Mouse (Mus musculus) urinary bladder, adult 18-20 months (tissue): Measurements from ENCODE around the gene Atxn7l1.

Experiments
- DNase-seq, 2 experiments: peaks; one replicate each; pipeline ENCODE4 v3.0.0; 2022; ENCODE audit warnings: low spot score in 2 of 2, mixed read lengths in 2 of 2

The Atxn7l1 gene

GRCm38 (mm10) chr12:33147497-33148267 is at the start of gene Atxn7l1:
Atxn7l1 (plus strand) TSS chr12:33147693.
- DNase-seq = peak; percentile 80 to 85

- no peak for DNase-seq
Observed at GRCm38 (mm10) chr12:33101627-33102026, 45.9 kb upstream of the Atxn7l1 start.

GRCm38 (mm10) chr12:33102342-33103115 is 45.0 kb upstream of the Atxn7l1 start:
- no peak for DNase-seq

GRCm38 (mm10) chr12:33105724-33106123 is 41.8 kb upstream of the Atxn7l1 start:
- no peak for DNase-seq

- no peak for DNase-seq
Observed at GRCm38 (mm10) chr12:33106438-33107167, 40.9 kb upstream of the Atxn7l1 start.

DNA sequence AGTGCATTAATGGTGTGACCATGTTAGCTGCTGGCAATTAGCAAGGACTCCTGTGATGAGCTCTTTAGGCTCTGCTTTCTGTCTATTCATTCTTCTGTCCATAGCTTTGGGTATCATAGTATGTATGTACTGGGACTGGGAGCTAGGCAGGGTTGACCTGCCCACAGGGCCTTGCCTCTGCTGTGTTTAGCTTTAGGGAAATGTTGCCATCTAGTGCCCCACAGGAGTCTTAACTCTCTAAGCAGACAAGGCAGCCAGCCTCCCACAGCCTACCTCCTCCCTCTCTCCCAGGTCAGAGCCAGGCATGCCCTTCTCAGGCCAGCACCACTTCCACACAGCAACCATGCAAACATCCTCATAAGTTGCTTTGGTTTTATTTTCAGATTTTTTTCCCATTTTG is 38.0 kb upstream of the Atxn7l1 start:
- peak; percentile 11 to 24 for DNase-seq

DNA sequence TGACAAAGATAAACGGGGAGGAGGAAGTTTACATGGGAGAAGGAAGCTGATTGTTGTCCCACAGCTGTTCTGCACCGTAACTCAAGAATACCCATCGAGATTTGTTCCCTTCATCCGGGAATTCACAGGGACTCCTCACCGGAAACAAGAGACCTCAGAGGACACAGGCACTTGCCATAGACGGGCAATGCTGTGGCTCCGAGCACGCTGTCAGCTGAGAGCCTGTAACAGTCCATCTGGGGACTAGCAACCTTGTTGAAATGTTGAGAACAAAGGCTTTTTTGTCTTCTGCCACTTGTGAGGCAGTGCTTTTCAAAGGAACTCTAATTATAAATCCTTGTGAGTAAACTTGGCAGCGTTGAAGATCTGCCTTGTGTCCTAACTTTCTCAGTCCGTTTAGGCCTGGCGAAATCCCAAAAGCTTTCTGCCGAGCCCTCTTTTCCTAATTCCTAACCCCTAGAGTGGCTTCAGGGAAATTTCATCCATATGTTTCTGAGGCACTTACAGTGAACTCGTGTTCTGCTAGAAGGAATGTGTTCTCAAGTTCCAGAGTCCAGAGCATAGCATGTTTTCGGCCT is 36.5 kb upstream of the Atxn7l1 start:
- DNase-seq = no peak

DNA sequence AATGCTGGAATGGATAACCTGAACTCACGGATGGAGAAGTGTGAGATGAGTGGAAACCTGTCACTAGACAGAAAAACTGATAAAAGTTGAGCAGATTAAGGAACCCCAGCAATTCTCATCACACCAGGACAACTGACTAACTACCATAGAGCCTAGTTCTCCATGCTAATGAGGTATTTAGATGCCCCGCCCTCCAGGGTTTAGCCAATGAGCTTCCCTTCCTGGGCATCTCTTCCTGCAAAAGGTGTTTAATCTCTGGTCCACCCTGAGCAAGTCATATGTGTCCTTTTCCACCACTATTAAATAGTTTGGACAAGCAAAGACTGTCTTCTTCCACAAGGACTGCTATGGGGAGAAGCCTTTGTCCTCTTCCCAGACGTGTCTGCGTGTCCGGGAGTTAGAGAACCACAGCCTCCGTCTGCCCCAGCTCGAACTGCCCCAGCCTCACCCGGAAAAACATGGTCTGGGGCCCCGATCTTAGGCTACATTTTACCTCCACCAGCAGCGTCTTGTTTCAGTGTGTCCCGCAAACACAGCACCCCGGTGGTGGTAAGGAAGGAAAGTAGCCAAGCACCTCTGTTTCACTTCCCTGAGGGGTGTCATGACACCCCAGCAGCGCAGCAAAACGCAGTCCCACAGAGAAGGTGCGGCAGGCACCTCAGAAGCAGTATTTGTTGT is 28.7 kb upstream of the Atxn7l1 start:
- peak in 1 of 2 experiments; percentile 9 for DNase-seq

DNA sequence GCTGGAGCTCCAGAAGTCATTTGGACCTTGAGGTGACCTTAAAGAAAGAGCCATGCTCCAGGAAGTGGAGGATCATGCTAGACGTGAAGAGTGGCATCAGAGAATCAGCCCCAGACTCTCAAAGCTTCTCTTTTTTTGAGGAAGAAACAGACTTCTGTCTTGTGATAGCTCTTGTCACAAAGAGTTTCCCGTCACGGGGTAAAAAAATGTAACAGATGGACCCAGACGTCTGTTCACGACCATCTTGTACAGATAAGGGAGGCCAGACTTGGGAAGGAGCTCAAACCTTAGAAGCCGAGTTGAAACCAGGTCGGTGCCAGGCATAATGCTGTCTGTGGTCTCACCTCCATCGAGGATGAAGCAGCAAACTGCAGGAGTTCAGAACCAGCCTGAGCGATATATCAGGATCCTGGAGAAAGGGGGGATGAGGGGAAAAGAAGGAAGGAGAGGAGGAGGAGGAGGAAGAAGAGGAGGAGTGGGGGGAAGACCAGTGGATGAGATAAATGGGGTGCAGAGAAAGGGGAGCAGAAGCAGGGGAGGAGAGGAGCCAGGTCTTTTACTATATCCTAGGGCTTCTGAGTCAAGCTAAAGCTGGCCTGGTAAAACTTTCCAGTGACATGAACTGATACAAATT is 21.8 kb upstream of the Atxn7l1 start:
- DNase-seq = no peak

- no peak for DNase-seq
Observed at GRCm38 (mm10) chr12:33126243-33126642, 21.2 kb upstream of the Atxn7l1 start.

DNA sequence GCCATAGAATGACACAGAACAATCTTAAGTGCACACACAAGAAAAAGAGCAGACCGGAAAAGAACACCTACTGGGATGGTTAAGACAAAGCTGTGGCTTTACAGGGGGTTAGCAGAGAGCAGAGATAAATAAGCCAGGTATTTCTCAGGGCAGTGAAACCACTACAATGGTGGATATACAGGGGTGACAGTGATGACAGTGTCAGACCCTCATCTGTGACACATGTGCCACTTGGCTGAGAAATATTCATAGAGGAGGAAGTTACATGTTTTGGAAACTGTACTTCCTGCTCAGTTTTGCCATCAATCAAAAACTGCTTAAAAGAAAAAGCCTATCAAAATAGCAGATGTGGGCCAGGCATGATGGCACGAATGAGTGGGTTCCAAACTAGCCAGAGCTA is 19.4 kb upstream of the Atxn7l1 start:
- no peak for DNase-seq

DNA sequence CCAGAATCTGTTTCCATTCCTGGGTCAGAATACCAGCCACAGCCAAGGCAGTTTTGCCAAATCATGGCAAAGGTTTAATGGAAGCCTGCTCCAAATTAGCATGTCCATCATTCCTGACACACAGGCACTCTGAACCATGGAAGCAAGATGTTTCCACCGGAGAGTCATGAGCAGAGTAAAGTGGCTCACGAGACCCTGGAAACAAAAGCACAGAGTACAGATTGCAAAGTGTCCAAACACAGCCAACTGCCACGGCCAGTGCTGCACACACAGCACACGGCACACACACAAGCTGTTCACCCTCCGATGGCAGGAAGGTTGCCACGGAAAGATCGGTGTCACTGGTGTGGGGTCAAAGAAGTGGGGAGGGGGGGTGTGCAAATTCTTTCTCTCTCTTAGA is 18.8 kb upstream of the Atxn7l1 start:
- no peak for DNase-seq

- DNase-seq = no peak
Observed at GRCm38 (mm10) chr12:33129410-33129809, 18.1 kb upstream of the Atxn7l1 start.

DNA sequence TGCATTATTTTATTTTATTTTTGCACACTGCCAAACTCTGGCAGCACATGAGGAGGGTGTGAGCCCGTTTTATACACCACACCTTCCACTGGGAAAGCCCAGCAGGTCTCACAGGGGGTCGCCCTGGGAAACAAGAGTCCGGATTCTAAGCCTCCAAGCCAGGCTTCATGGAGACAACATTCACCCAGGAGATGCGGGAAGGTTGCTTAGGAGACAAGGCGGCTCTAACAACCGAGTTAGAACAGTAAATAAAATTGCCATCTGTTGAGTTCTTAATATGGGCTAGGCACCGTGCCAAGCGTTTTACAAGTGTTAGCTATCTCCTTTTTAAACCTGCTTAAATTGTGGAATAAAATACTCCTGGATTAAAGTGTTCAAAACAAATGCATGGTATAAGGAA is 17.1 kb upstream of the Atxn7l1 start:
- DNase-seq = no peak

- DNase-seq = no peak
Observed at GRCm38 (mm10) chr12:33131796-33132195, 15.7 kb upstream of the Atxn7l1 start.

DNA sequence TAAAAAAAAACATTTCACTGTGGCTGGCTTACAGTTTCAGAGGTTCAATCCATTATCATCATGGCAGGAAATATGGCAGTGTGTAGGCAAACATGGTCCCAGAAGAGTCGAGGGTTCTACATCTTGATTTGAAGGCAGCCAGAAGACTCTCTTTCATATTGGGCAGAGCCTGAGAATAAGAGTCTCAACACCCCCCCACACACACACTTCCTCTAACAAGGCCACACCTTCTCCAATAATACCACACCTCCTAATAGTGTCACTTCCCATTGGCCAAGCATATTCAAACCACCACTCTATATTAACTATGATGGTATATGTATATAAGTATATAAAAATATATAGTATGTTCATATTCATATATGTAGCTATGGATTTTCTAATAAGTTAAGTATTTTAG is 9.6 kb upstream of the Atxn7l1 start:
- no peak for DNase-seq

- no peak for DNase-seq
Observed at GRCm38 (mm10) chr12:33139083-33139482, 8.4 kb upstream of the Atxn7l1 start.

DNA sequence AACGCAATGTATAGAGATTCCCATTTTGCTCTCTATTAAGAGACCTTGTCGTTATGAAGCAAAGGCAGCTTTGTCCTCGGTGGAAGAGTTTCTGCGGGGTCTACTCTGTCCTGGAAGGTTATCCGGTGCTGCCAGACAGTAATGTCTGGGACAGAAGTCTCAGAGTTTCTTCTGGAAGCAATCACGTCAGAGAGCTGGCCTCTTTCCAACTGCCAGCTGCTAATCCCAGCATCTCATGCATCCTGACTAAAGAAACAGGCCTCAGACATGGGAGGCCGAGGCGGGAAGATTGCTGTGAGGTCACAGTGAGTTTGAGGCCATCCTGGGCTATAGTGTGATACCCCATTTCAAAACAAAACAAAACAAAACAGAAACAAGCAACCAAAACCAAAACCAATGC is 3.0 kb upstream of the Atxn7l1 start:
- no peak for DNase-seq

- DNase-seq = peak in 1 of 2 experiments; percentile 12
Observed at GRCm38 (mm10) chr12:33146622-33147433, 665 bp upstream of the Atxn7l1 start.

DNA sequence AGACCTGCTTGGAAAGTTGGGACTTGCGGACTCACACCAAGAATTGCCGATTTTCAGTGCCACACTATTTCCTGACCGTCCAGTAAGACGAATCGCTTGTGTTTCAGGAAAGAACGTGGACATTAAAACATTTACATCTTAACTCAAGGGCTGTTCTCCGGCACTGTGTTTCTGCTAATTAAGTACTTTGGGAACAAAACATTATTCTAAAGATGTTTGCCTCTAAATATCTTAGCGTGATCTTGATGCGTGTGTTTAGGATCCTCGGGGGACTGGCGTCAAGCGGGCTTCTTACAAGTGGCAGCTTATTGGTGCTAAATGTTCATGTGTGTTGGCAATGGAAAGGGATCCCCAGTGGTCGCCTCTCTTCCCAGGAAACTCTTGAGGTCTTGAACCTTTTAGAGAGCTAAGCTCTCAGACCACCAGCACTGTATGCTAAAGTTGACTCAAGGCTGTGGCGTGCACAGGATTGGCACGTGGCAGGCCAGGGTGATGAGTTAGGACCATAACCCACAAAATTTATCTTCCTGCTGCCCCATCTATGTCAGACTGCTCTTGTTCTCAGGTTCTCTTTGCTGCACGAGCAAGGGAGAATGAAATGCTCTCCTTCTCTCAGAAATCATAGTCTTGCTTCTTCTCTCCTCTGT is 2.2 kb downstream of the Atxn7l1 start:
- DNase-seq = no peak
